Mouse (Mus musculus): Measurements from ENCODE around the gene Gm43951.
"Not testable (repeated sequence)": the region's sequence is repeated elsewhere in the genome, so short reads cannot be mapped to it uniquely, and the experiment has no call there.

Gene Gm43951

GRCm38 (mm10) chr11:72203440-72203839 is 3.2 kb downstream of the Gm43951 start:
- DNase-seq (ENCODE audit: extremely low spot score): no peak

GRCm38 (mm10) chr11:72196506-72196905 is 10.1 kb downstream of the Gm43951 start:
- DNase-seq (ENCODE audit: extremely low spot score): no peak

- DNase-seq (ENCODE audit: extremely low spot score): no peak
Observed at GRCm38 (mm10) chr11:72194259-72194658, 12.4 kb downstream of the Gm43951 start.

- no peak for DNase-seq (ENCODE audit: extremely low spot score)
Observed at GRCm38 (mm10) chr11:72190857-72191256, 15.8 kb downstream of the Gm43951 start.

- no peak for DNase-seq (ENCODE audit: extremely low spot score)
Observed at GRCm38 (mm10) chr11:72184252-72184651, 22.4 kb downstream of the Gm43951 start.

GRCm38 (mm10) chr11:72181136-72181535 is 25.5 kb downstream of the Gm43951 start:
- DNase-seq (ENCODE audit: extremely low spot score): no peak

GRCm38 (mm10) chr11:72180556-72180955 is 26.1 kb downstream of the Gm43951 start:
- no peak for DNase-seq (ENCODE audit: extremely low spot score)

- peak; percentile 22 for DNase-seq (ENCODE audit: extremely low spot score)
Observed at GRCm38 (mm10) chr11:72176553-72176952, 30.1 kb downstream of the Gm43951 start.

GRCm38 (mm10) chr11:72175966-72176365 is 30.7 kb downstream of the Gm43951 start:
- DNase-seq (ENCODE audit: extremely low spot score): no peak

- DNase-seq (ENCODE audit: extremely low spot score): no peak
Observed at GRCm38 (mm10) chr11:72174721-72175120, 31.9 kb downstream of the Gm43951 start.

GRCm38 (mm10) chr11:72173506-72173905 is 33.1 kb downstream of the Gm43951 start:
- DNase-seq (ENCODE audit: extremely low spot score): no peak

GRCm38 (mm10) chr11:72171906-72172305 is 34.7 kb downstream of the Gm43951 start:
- DNase-seq (ENCODE audit: extremely low spot score): not testable (repeated sequence)

GRCm38 (mm10) chr11:72169871-72170270 is 36.8 kb downstream of the Gm43951 start:
- DNase-seq (ENCODE audit: extremely low spot score): no peak

- DNase-seq (ENCODE audit: extremely low spot score): no peak
Observed at GRCm38 (mm10) chr11:72163198-72163597, 43.4 kb downstream of the Gm43951 start.

- DNase-seq (ENCODE audit: extremely low spot score): no peak
Observed at GRCm38 (mm10) chr11:72156624-72157023, 50.0 kb downstream of the Gm43951 start.

- DNase-seq (ENCODE audit: extremely low spot score): no peak
Observed at GRCm38 (mm10) chr11:72155981-72156428, 50.6 kb downstream of the Gm43951 start.

- no peak for DNase-seq (ENCODE audit: extremely low spot score)
Observed at GRCm38 (mm10) chr11:72155186-72155980, 51.3 kb downstream of the Gm43951 start.
